Mouse (Mus musculus): Measurements from ENCODE around the gene Slc4a4. TPM values are rescaled to one million over a fixed set of nuclear protein-coding genes. Genes with fewer than 3 reads are reported as not detected.

Slc4a4 gene
- polyA plus RNA-seq, 1 experiment from 2014 or later: 2.6 TPM

DNA sequence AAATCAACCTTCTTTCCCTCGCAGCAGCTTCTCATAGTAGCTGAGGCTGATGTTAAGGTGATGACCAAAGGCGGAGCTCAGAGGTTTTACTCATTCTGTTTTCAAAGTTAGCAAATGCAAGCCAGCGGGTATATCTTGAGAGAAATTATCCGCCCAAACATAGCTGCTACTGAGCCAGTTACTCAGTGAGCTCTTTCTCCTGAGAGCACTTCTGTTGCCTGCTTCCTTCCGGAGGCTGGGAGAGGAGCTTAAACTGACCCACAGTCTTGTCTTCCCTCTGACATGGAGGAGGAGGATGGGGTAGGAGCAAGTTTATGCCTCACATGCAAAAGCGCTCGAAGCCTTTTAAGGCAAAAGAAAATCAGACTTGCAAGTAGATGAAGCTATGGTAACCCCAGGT, 201.3 kb downstream of the Slc4a4 start:
- H3K9me3 ChIP-seq (replicated peaks; ENCODE audit: control insufficient read depth, low read length): no peaks in the 10 kb centered on the region
- H3K9ac ChIP-seq (ENCODE audit: low read length): no peak overlapping the region
- no peak overlapping the region for H3K4me2 ChIP-seq (ENCODE audit: low read depth, low read length)
- no peaks in the 10 kb centered on the region for H3K4me1 ChIP-seq (ENCODE audit: control insufficient read depth, insufficient read depth, low read length)
- H3K27ac ChIP-seq (ENCODE audit: low read length): no peak overlapping the region
- WGBS: 85% methylated on average over 7 of the region's 7 CpGs
- no peaks in the 10 kb centered on the region for H3K27me3 ChIP-seq (ENCODE audit: control insufficient read depth, insufficient read depth, low read length)
- H3K36me3 ChIP-seq (ENCODE audit: control insufficient read depth, insufficient read depth, low read length): no peaks in the 10 kb centered on the region
- ATAC-seq (ENCODE audit: insufficient read depth, low FRiP score): no peak
- H3K4me3 ChIP-seq (replicated peaks; ENCODE audit: low read length): no peak overlapping the region

DNA sequence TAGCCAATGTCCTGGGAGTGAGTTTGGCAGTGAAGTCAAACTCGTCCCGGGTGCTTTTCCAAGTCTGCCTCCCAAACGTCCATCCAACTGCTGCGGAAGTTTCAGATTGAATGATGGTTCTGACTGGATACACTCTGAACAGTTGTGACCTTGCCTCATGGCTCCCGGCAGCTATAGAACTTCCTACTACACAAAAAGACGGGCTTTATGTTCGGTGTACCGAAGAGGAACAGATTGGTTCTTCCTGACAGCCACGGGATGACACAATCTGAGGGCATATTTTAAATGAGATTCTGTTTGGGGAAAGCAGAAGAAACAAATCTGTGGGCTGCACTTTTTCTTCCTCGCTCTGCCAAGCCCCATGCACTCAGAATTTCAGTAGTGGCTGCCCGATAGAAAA, 201.8 kb downstream of the Slc4a4 start:
- Histone ChIP-seq H3K27me3 (ENCODE audit: control insufficient read depth, insufficient read depth, low read length) (no peaks in the 10 kb centered on the region), H3K36me3 (ENCODE audit: control insufficient read depth, insufficient read depth, low read length) (no peaks in the 10 kb centered on the region), H3K4me2 (ENCODE audit: low read depth, low read length) (no peak overlapping the region), H3K27ac (ENCODE audit: low read length) (no peak overlapping the region), H3K4me3 (replicated peaks; ENCODE audit: low read length) (no peak overlapping the region), H3K9me3 (replicated peaks; ENCODE audit: control insufficient read depth, low read length) (no peaks in the 10 kb centered on the region), H3K9ac (ENCODE audit: low read length) (no peak overlapping the region), H3K4me1 (ENCODE audit: control insufficient read depth, insufficient read depth, low read length) (no peaks in the 10 kb centered on the region)
- ATAC-seq (ENCODE audit: insufficient read depth, low FRiP score): no peak
- WGBS: 63% methylated on average over 11 of the region's 11 CpGs

DNA sequence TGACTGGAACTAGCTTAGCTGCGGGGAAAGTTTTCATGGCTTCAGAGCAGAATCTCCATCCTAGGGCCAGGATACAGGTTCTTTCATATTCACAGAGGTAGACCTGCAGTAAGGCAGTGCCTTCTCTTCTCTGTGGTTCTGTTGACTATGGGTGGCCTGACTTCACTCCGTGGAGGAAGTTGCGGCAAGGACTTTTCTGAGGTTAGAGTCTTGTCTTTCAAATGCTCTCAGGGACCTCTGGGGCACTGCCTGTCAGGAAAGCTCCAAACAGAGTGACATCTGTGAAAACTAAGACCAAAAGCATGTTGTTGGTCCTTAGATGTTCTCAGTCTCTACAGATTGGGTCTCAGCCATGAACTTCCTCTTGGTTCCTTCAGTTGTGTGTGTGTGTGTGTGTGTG, 203.5 kb downstream of the Slc4a4 start:
- Histone ChIP-seq H3K4me2 (ENCODE audit: low read depth, low read length) (no peak overlapping the region), H3K36me3 (ENCODE audit: control insufficient read depth, insufficient read depth, low read length) (no peaks in the 10 kb centered on the region), H3K27me3 (ENCODE audit: control insufficient read depth, insufficient read depth, low read length) (no peaks in the 10 kb centered on the region), H3K4me1 (ENCODE audit: control insufficient read depth, insufficient read depth, low read length) (no peaks in the 10 kb centered on the region), H3K9me3 (replicated peaks; ENCODE audit: control insufficient read depth, low read length) (no peaks in the 10 kb centered on the region), H3K9ac (ENCODE audit: low read length) (no peak overlapping the region), H3K4me3 (replicated peaks; ENCODE audit: low read length) (no peak overlapping the region), H3K27ac (ENCODE audit: low read length) (no peak overlapping the region)
- no peak for ATAC-seq (ENCODE audit: insufficient read depth, low FRiP score)
- WGBS: 85% methylated on average over 3 of the region's 3 CpGs

DNA sequence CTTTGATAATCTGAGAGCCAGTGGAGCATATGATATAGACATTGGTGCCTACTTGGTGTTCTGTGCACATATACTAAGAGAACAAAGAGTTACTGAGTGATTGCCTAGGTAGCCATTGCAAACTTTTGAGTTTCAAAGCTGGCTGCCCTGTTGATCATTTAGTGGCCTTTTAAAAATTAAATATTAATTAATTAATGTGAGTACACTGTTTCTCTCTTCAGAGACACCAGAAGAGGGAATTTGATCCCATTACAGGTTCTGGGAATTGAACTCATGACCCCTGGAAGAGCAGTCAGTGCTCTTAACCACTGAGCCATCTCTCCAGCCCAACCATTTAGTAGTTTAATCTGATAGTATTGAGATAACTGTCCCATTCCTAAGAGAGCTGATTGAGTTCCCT, 209.8 kb downstream of the Slc4a4 start:
- Histone ChIP-seq H3K4me1 (ENCODE audit: control insufficient read depth, insufficient read depth, low read length) (no peaks in the 10 kb centered on the region), H3K27ac (ENCODE audit: low read length) (no peak overlapping the region), H3K27me3 (ENCODE audit: control insufficient read depth, insufficient read depth, low read length) (no peaks in the 10 kb centered on the region), H3K4me3 (replicated peaks; ENCODE audit: low read length) (no peak overlapping the region), H3K9ac (ENCODE audit: low read length) (no peak overlapping the region), H3K4me2 (ENCODE audit: low read depth, low read length) (no peak overlapping the region), H3K9me3 (replicated peaks; ENCODE audit: control insufficient read depth, low read length) (no peaks in the 10 kb centered on the region), H3K36me3 (ENCODE audit: control insufficient read depth, insufficient read depth, low read length) (no peaks in the 10 kb centered on the region)
- no peak for ATAC-seq (ENCODE audit: insufficient read depth, low FRiP score)

DNA sequence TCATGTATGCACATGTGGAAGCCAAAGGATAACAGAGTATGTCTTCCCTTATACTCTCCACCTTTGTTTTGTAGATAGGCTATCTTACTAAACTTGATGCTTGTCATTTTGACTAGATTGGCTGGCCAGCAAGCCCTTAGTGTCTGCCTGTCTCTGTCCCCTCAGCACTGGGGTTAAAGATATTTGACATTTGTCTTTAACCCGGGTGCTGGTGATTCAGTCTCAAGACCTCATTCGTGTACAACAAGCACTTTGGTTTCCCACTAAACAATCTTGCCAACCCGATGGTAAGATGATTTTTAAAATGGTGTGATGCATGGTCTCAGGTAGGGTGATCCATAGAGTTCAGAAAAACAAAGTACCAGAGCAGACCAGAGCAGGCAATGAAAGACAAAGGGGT, 210.7 kb downstream of the Slc4a4 start:
- no peak for ATAC-seq (ENCODE audit: insufficient read depth, low FRiP score)
- H3K36me3 ChIP-seq (ENCODE audit: control insufficient read depth, insufficient read depth, low read length): no peaks in the 10 kb centered on the region

DNA sequence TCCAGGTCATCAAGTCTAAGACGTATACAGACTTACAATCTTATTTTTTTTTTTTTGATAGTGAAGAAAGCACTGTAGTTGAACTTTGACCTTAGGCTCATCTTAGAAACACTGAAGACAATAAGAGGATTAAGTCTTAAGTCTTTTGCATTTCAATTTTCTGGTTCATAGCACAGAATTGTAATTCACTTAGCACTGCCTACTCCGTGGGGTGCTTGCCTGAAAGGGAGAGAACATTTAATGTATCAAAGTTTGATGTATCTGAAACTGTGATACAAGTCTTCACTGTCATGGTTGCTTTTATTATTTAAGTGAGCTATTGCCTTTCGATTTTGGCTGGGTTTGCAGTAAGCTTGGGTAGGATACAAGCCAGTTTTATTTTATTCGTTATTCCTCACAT, 211.5 kb downstream of the Slc4a4 start:
- H3K27ac ChIP-seq (ENCODE audit: low read length): no peak overlapping the region
- H3K36me3 ChIP-seq (ENCODE audit: control insufficient read depth, insufficient read depth, low read length): no peaks in the 10 kb centered on the region
- H3K27me3 ChIP-seq (ENCODE audit: control insufficient read depth, insufficient read depth, low read length): no peaks in the 10 kb centered on the region
- H3K4me2 ChIP-seq (ENCODE audit: low read depth, low read length): no peak overlapping the region
- no peak for ATAC-seq (ENCODE audit: insufficient read depth, low FRiP score)
- 70% methylated on average over 4 of the region's 4 CpGs for WGBS
- no peaks in the 10 kb centered on the region for H3K4me1 ChIP-seq (ENCODE audit: control insufficient read depth, insufficient read depth, low read length)
- no peak overlapping the region for H3K9ac ChIP-seq (ENCODE audit: low read length)
- H3K9me3 ChIP-seq (replicated peaks; ENCODE audit: control insufficient read depth, low read length): no peaks in the 10 kb centered on the region
- H3K4me3 ChIP-seq (replicated peaks; ENCODE audit: low read length): no peak overlapping the region

More for the DNA sequence above, 210.7 kb downstream of the Slc4a4 start:
- no peaks in the 10 kb centered on the region for H3K27me3 ChIP-seq (ENCODE audit: control insufficient read depth, insufficient read depth, low read length)
- H3K4me2 ChIP-seq (ENCODE audit: low read depth, low read length): no peak overlapping the region
- 84% methylated on average over 3 of the region's 3 CpGs for WGBS
- H3K9ac ChIP-seq (ENCODE audit: low read length): no peak overlapping the region
- no peak overlapping the region for H3K27ac ChIP-seq (ENCODE audit: low read length)
- no peak overlapping the region for H3K4me3 ChIP-seq (replicated peaks; ENCODE audit: low read length)
- H3K9me3 ChIP-seq (replicated peaks; ENCODE audit: control insufficient read depth, low read length): no peaks in the 10 kb centered on the region
- no peaks in the 10 kb centered on the region for H3K4me1 ChIP-seq (ENCODE audit: control insufficient read depth, insufficient read depth, low read length)

DNA sequence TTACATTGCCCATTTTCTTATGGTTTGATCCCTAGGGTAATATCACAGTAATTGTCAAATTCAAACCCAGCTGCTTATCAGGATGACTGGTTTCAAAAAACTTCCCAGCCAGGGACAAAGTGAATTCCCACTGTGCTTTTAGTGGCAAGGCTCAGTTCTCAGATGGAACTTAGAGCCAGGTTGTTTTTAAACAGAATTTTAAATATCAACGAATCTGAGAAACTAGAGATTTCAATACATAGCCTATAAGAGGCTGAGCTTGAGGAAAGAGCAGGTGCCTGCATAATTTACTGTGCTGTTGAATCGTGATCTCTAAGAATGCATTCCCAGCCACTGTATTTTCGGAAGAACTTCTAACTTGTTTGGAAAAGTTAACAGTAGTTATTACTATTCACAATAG, 213.3 kb downstream of the Slc4a4 start:
- Histone ChIP-seq H3K9me3 (replicated peaks; ENCODE audit: control insufficient read depth, low read length) (no peaks in the 10 kb centered on the region), H3K27ac (ENCODE audit: low read length) (no peak overlapping the region), H3K4me1 (ENCODE audit: control insufficient read depth, insufficient read depth, low read length) (no peaks in the 10 kb centered on the region), H3K4me2 (ENCODE audit: low read depth, low read length) (no peak overlapping the region), H3K9ac (ENCODE audit: low read length) (no peak overlapping the region), H3K36me3 (ENCODE audit: control insufficient read depth, insufficient read depth, low read length) (no peaks in the 10 kb centered on the region), H3K27me3 (ENCODE audit: control insufficient read depth, insufficient read depth, low read length) (no peaks in the 10 kb centered on the region), H3K4me3 (replicated peaks; ENCODE audit: low read length) (no peak overlapping the region)
- ATAC-seq (ENCODE audit: insufficient read depth, low FRiP score): no peak
- WGBS: 75% methylated on average over 3 of the region's 3 CpGs

DNA sequence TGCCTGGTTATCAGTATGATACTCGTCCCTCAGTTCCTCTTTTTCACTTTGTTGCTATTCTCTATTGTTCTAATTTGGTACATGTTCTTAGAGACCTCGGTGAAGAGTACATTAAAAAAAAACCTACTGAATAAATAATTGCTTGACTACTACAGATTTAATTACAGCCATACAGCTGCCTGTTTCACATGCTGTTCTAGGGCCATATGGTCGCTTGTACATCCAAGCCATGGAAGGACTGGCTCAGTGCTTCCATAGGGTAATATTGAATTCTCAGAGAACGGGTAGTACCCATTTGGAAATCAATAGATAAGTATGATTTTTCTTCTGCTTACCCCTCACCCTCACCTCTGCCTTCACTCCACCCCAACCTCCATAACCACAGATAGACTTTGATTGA, 215.9 kb downstream of the Slc4a4 start:
- Histone ChIP-seq H3K9ac (ENCODE audit: low read length) (no peak overlapping the region), H3K4me3 (replicated peaks; ENCODE audit: low read length) (no peak overlapping the region), H3K27ac (ENCODE audit: low read length) (no peak overlapping the region), H3K4me1 (ENCODE audit: control insufficient read depth, insufficient read depth, low read length) (no peaks in the 10 kb centered on the region), H3K27me3 (ENCODE audit: control insufficient read depth, insufficient read depth, low read length) (no peaks in the 10 kb centered on the region), H3K36me3 (ENCODE audit: control insufficient read depth, insufficient read depth, low read length) (no peaks in the 10 kb centered on the region), H3K4me2 (ENCODE audit: low read depth, low read length) (no peak overlapping the region), H3K9me3 (replicated peaks; ENCODE audit: control insufficient read depth, low read length) (no peaks in the 10 kb centered on the region)
- no peak for ATAC-seq (ENCODE audit: insufficient read depth, low FRiP score)
- 72% methylated on average over 4 of the region's 4 CpGs for WGBS

DNA sequence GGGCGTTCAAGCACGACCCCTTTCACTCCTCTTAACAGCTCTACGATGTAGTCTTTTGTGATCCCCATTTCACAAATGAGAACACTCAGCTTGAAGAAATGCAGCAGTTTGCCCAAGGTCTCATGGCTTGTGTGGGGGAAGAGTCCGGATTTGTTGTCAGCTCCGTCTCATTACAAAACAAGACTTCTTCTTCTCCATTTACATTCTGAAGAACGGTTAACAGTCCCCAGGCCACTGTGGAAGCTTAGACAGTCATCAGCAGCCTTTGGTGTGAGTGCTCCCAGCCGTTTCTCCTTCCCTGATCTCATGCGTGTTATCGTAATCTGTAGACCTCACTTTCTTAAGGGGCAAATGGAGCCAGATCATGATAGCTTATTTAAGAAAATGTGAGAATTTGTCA, 218.7 kb downstream of the Slc4a4 start:
- WGBS: 82% methylated on average over 9 of the region's 9 CpGs
- no peaks in the 10 kb centered on the region for H3K4me1 ChIP-seq (ENCODE audit: control insufficient read depth, insufficient read depth, low read length)

DNA sequence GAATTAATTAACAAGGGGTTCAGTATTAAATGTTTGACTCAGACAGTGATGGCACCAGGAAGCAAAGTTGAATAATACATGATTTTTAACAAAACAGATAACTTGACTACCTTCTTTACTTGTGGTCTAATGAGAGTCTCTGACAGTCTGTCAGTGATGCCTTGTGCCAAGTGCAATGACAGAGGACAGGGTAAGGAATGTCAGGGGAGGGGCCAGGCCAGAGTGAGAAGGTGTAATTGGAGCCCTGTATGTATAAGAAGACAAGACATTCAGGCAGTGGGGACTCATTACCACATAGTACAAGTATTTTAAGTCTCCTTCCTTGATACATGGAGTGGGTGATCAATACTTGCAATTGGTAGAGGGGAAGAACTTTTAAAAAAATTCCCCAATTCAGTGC, 219.6 kb downstream of the Slc4a4 start:
- Histone ChIP-seq H3K27ac (ENCODE audit: low read length) (no peak overlapping the region), H3K4me2 (ENCODE audit: low read depth, low read length) (no peak overlapping the region), H3K27me3 (ENCODE audit: control insufficient read depth, insufficient read depth, low read length) (no peaks in the 10 kb centered on the region), H3K9me3 (replicated peaks; ENCODE audit: control insufficient read depth, low read length) (no peaks in the 10 kb centered on the region), H3K9ac (ENCODE audit: low read length) (no peak overlapping the region), H3K4me3 (replicated peaks; ENCODE audit: low read length) (no peak overlapping the region), H3K4me1 (ENCODE audit: control insufficient read depth, insufficient read depth, low read length) (no peaks in the 10 kb centered on the region), H3K36me3 (ENCODE audit: control insufficient read depth, insufficient read depth, low read length) (no peaks in the 10 kb centered on the region)
- ATAC-seq (ENCODE audit: insufficient read depth, low FRiP score): no peak

More for the DNA sequence above, 218.7 kb downstream of the Slc4a4 start:
- no peak overlapping the region for H3K4me2 ChIP-seq (ENCODE audit: low read depth, low read length)
- no peaks in the 10 kb centered on the region for H3K9me3 ChIP-seq (replicated peaks; ENCODE audit: control insufficient read depth, low read length)
- H3K27me3 ChIP-seq (ENCODE audit: control insufficient read depth, insufficient read depth, low read length): no peaks in the 10 kb centered on the region
- no peak overlapping the region for H3K4me3 ChIP-seq (replicated peaks; ENCODE audit: low read length)
- H3K9ac ChIP-seq (ENCODE audit: low read length): no peak overlapping the region
- H3K27ac ChIP-seq (ENCODE audit: low read length): no peak overlapping the region
- ATAC-seq (ENCODE audit: insufficient read depth, low FRiP score): no peak
- no peaks in the 10 kb centered on the region for H3K36me3 ChIP-seq (ENCODE audit: control insufficient read depth, insufficient read depth, low read length)

Measured in stomach, embryonic 16.5 days (tissue).